Mouse (Mus musculus) layer of hippocampus, adult 9-11 months (tissue): ENCODE results near the gene Gm42906.
A peak's percentile ranks its signal among the peaks of the same experiment; 100 is the strongest.

Source experiments
- DNase-seq: peaks from one replicate; pipeline ENCODE4 v3.0.0; 2022

Gene Gm42906

GRCm38 (mm10) chr5:151428113-151428756 lies at the start of gene Gm42906:
Gene Gm42906 (minus strand): TSS chr5:151428163.
- no peak for DNase-seq

- no peak for DNase-seq
These were observed 17.7 kb upstream of the Gm42906 start for GRCm38 (mm10) chr5:151445695-151446094.

GRCm38 (mm10) chr5:151435106-151435505 lies 7.1 kb upstream of the Gm42906 start:
- DNase-seq = no peak

- DNase-seq = no peak
These were observed 1.5 kb downstream of the Gm42906 start for GRCm38 (mm10) chr5:151426466-151426865.

- DNase-seq = no peak
These were observed 5.3 kb downstream of the Gm42906 start for GRCm38 (mm10) chr5:151422692-151423091.

- DNase-seq = peak; percentile 6
These were observed 6.1 kb downstream of the Gm42906 start for GRCm38 (mm10) chr5:151421859-151422258.

GRCm38 (mm10) chr5:151418551-151418950 lies 9.4 kb downstream of the Gm42906 start:
- DNase-seq = no peak

GRCm38 (mm10) chr5:151417421-151418038 lies 10.4 kb downstream of the Gm42906 start:
- no peak for DNase-seq

GRCm38 (mm10) chr5:151416988-151417387 lies 11.0 kb downstream of the Gm42906 start:
- DNase-seq = no peak

GRCm38 (mm10) chr5:151413617-151414016 lies 14.3 kb downstream of the Gm42906 start:
- no peak for DNase-seq

GRCm38 (mm10) chr5:151412666-151413463 lies 15.1 kb downstream of the Gm42906 start:
- no peak for DNase-seq

- no peak for DNase-seq
These were observed 18.0 kb downstream of the Gm42906 start for GRCm38 (mm10) chr5:151410006-151410405.

GRCm38 (mm10) chr5:151409282-151409681 lies 18.7 kb downstream of the Gm42906 start:
- DNase-seq = no peak

GRCm38 (mm10) chr5:151408124-151408900 lies 19.7 kb downstream of the Gm42906 start:
- DNase-seq = no peak

- DNase-seq = no peak
These were observed 20.5 kb downstream of the Gm42906 start for GRCm38 (mm10) chr5:151407493-151407892.

GRCm38 (mm10) chr5:151406276-151406675 lies 21.7 kb downstream of the Gm42906 start:
- no peak for DNase-seq

GRCm38 (mm10) chr5:151405314-151405903 lies 22.6 kb downstream of the Gm42906 start:
- no peak for DNase-seq

- no peak for DNase-seq
These were observed 24.4 kb downstream of the Gm42906 start for GRCm38 (mm10) chr5:151403586-151403985.

GRCm38 (mm10) chr5:151400557-151400944 lies 27.4 kb downstream of the Gm42906 start:
- no peak for DNase-seq

GRCm38 (mm10) chr5:151399918-151400556 lies 27.9 kb downstream of the Gm42906 start:
- DNase-seq = no peak

GRCm38 (mm10) chr5:151396119-151396518 lies 31.8 kb downstream of the Gm42906 start:
- no peak for DNase-seq

GRCm38 (mm10) chr5:151394690-151395089 lies 33.3 kb downstream of the Gm42906 start:
- no peak for DNase-seq
